Mouse (Mus musculus) kidney, postnatal 25 days (tissue): ENCODE measurements around the gene Apbb1.

ENCODE experiments used
- DNase-seq, 2 experiments: peaks; one replicate each; pipeline ENCODE4 v3.0.0; 2021; ENCODE audit warnings: mixed read lengths in 2 of 2

Apbb1 gene

DNA sequence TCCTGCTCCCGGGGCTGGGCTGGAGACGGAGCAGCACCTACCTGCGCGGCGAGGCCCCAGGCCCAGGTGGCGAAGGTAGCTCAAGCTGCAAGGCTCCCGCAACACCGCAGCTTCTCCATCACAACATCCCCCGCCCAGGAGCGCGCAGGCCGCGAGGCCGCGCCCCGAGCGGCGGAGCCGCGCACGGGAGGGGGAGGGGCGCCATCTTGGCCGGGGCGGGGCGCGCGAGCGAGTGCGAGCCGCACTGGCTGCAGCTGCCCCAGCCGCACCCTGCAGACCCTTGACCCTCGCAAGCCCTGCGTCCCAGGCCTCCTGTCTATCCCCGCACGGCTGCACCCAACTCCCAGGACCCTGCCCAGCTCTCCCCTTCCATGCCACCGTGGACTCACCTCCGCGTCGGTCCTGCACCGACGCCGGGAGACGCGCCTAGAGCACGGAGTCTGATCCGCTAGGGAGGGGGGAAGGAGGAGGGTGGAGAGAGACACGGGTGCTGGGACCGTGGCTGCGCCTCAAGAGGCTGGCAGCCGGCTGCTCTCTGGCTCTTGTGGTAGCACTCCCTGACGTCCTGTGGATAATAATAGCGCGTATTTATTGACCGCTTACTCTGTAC lies at the start of gene Apbb1:
Apbb1 (minus strand) TSS at position 560 of the 610 bp plus-strand sequence.
- DNase-seq = peak; percentile 73 to 82

DNA sequence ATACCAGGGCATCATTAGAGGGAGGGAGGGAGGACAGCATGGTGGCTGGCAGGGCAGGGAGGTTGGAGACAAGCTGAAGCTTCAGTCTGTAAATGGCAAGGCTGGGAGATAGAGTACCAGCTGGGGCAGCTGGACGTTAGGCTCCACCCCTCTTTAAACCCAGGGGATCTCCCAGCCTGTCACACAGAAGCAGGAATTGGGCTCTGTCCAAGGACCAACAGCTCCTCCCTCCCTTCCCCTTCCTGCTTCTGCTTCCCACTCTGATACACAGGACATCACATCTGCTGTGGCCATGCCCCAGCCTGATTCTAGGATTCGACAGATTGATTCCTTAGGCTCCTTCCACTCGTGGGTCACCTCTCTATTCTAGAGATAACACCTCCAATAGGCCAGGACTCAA lies 47.2 kb upstream of the Apbb1 start:
- peak; percentile 81 to 84 for DNase-seq

DNA sequence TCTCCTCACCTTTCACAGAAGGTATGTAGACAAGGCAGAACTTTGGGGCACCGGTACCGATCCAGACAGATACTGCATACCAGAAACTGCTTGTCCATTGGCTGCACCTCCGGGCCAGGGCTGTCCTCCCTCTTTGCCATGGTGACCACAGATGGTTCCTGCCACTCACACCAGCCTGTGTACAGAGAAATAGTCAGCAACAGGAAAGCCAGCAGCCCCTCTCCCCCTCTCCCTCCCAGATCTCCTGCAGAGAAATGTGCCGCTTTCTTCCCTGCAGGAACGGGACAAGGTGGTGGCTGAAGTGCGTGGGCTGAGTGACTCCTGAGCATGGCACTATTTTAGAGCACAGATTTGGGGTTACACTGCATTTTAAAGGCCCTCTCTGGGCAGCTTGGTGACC lies 43.9 kb upstream of the Apbb1 start:
- DNase-seq = no peak

DNA sequence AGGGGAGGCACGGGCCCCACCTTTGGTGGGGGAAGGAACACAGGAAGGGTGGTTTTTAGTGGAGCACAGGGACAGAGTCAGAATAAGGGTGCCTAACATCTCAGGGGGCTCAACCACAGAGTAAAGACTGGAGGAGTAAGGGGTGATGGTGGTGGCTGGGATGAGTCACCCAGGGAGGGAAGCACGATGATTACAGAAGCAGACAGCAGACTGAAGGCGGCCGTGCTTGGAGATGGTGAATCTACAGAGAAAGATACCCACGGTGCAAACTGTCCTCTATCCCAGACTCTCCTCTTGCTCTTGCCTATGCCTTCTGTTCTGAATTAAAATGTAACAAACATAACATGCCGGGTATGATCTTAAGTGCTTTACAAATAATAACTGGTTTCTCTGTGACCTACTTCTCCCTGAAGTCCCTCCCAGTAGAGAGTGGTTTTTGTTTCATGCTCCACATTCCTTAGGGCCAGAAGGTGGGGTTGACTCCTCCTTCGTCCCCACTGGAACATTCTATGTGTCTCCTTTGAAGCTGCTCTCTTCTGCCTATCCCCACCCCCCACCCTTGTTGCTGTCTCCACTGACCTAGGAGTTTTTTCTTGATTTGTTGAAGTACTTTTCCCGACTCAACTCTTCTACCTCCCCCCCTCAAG lies 40.3 kb upstream of the Apbb1 start:
- no peak for DNase-seq

DNA sequence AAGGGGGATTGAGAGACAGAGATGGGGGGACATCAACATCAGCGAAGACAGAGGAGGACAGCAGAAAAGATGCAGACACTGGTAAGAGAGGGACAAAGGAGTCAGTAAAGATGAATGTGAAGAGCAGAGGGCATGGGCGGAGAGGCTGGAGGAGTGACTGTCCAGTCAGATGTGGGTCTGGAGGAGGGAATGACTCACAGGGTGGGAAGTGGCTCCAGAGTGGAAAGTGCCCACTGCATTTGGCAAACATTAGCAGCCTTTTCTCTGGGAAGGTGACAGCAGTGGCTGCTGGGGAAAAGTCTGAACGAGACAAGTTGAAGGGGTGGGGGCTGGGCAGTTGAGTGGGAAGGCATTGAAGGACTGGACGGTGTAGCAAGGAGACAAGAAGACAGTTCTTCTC lies 39.6 kb upstream of the Apbb1 start:
- no peak for DNase-seq

DNA sequence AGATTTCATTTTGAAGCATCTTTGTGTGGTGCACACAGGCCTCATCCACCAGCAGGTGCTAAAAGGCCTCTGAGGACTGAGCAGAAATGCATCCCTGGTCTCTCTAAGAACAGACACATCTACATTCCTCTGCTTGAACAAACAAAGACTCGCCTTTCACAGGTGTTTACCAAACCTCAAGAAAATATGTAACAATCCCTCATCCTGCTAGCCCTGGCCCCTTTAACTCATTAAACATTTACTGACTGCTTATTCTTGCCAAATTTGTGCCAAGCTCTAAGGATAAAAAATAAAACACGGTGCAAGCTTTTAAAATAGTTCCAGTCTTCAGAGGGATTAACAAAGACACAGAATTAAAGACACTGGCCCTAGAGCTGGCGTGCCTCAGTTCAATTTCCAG lies 38.2 kb upstream of the Apbb1 start:
- DNase-seq = no peak

DNA sequence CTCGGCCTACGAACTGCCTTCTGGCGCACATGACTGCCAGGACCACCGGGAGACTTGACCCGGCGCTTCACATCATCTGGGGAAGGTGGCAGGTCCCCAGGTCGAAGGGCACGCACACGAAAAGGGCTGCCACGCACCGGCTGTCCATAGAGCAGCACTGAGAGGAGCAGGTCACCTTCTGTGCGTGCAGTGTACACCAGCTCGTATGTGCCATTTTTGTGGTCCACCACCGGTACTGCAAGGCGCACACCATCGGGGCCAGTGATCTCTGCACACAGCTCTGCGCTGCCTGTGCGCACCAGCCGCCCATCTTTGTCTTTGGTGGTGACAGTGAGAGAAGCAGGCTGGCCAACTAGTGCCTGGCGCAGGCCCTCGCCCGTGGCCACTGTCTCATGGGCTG lies 36.4 kb upstream of the Apbb1 start:
- no peak for DNase-seq

DNA sequence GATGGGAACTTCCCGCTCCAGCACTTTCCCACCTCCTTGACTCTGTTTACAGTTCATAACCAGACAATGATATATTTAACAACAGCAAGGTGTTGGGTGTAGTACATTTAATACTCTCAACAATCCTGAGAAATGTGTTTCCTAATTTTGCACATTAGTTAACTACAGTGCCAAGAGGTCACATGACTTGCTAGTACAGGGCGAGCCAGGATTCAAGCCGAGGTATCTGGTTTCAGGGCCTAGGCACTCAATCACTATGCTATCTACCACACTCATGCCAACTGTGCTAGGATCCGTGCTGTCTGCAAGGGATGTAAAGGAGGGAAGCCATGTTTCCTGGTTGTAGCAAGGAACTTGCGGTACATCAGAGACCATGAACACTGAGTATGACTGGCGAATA lies 35.1 kb upstream of the Apbb1 start:
- no peak for DNase-seq

DNA sequence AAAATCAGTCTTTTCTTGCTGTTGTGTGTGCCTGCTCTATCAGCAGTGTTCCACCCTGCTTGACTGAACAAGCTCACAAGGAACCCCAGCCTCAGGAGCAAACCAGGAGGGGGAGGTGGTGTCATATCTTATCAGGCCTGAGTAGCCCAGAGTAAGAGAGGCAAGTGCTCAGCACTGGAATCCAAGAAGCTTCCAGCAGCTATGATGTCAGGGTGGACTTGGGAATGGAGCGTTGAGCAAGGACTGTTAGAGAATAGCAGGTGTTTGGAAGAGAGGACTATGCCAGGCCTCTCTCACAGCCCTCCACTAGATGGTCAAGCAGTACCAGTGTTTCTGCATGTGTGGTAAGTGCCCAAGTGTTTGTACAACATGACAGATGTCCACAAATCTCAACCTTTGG lies 34.3 kb upstream of the Apbb1 start:
- DNase-seq = no peak

DNA sequence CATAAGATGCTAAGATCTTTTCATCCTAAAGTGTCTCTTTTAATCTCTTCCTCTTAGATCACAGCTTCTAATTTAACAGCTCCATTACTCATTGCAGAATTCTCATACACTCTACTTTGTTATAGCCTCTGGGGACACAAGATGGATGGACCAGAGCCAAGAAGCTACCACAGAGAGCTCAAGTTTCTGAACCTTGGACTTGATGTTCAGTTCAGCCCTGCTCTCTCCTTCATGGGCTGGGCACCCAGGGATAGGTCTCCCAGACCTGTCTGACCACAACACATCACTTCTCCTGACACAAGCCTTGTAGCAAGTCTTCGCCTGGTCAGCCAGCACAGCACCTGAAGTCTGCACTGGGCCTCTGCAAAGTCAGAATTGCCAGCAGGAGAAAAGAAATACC lies 32.9 kb upstream of the Apbb1 start:
- DNase-seq = peak; percentile 52 to 58

DNA sequence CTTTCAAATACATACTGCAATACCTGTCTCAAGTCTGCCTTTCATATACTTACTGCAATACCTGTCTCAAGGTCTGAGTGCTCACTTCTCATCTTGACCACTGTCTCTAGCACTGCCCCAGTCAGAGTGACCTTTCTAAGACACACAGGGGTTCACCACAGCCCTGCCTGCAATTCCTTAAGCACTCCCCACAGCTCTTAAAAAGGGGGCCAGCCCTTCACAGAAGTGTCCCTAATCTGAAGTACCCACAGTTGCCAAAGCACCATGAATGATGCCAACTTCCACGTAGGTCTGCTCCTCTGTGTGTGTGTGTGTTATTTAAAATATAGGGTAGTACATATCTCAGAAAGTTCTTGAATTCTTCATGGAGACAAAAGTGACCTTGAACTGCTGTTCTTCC lies 30.3 kb upstream of the Apbb1 start:
- DNase-seq = no peak

DNA sequence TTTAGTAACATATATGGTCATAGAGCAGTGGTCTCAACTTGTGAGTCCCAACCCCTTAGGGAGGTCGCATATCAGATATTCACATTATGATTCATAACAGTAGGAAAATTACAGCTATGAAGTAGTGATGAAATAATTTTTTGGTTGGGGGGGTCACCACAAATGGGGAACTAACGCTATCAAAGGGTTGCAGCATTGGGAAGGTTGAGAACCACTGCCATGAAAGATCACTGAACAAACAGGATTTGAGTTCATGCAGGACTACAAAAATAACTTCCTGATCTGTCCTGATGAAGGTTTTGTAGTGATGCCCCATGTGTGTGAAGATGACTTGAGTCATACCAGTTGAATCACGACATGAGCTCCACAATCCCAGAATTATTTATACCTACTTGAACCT lies 27.0 kb upstream of the Apbb1 start:
- no peak for DNase-seq

DNA sequence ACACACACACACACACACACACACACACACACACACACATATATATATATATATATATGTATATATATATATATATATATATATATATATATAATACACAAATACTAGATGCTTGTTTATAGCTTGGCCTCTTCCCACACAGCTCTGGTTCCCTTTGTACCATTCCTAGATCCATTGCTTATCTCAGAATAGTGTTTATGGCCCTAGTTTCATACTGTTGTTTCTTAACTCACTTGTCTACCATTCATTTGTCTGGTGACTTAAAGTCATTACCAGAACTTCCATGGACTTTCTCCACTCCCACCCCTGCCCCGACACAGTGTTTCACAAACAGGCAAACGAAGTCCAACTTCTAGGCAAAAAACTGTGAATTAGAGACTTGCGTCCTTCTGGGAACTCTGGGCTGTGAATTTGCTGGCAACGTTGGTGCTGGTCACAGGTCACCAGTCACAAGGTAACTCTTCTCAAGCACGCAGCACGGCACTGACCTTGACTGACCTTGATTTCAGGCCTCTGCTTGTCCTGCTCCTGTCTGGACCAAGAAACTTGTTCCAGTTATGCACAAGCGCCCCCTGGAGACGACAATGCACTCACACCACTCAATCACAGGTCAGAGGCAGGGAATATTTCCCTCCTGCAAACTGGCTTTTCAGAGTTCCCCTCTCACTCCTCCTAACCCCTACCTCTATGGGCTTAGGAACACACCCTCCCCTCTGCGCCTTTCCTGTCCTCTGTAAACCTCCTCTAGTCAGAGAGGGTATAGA lies 21.6 kb upstream of the Apbb1 start:
- DNase-seq = peak; percentile 95 to 96

DNA sequence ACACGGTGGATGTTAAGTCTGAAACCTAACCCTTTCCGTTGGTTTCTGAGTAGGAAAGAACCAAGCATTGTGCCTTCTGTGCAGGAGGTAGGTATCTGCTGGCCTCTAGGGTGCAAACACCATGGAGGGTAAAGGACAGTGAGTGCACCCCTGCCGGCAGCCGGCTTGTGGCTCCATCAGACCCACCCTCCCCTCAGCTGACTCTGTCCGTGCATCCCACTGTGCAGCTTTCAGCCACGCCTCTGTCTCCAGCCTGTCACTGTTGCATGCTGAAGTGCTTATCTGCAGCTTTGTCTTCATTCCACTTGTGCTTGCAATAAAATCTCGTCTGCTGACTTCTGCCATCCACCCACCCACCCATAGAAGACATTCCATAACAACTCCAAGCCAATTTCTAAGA lies 8.6 kb upstream of the Apbb1 start:
- no peak for DNase-seq

DNA sequence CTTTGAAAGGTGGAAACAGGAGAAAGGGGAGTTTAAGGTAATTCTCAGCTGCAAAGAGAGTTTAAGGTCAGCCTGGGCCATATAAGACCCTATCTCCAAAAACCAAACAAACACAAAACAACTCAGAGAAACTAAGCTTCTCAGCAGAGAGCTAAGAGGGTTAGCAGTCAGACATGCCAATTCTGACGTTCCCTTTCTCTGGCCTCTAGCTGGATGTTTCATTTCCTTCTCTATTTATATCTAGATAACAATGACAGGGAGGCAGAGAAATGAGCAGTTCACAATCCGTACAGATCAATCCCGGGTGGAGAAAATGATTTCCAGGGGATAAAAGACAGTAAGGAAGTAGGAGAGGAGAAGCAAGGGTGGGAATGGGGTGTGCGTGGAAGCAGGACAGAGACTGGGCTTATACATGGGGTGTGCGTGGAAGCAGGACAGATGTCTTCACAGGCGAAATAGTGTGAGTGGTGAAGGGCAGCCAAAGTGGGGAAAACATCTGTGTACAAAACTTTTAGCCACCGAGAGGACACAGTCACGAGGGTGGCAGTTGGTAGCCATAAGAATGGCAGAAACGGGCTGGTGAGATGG lies 7.0 kb upstream of the Apbb1 start:
- no peak for DNase-seq

DNA sequence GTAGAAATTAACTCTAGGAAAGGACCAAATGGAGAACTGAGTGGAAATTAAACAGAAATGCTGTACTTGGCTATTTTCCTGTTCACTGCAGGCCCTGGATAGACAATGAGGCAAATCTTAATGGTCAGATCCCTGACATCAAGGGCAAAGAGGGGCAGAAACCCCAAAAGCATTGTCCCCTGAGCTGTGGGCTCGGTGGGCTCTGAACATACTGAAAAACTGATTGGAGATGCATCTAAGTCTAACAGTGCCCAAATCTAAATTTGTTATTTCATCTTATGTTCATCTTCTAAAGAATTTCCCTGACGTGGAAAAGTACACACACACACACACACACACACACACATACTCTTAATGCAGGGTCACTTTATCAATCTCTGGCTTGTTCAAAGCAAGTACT lies 506 bp upstream of the Apbb1 start:
- DNase-seq = no peak

DNA sequence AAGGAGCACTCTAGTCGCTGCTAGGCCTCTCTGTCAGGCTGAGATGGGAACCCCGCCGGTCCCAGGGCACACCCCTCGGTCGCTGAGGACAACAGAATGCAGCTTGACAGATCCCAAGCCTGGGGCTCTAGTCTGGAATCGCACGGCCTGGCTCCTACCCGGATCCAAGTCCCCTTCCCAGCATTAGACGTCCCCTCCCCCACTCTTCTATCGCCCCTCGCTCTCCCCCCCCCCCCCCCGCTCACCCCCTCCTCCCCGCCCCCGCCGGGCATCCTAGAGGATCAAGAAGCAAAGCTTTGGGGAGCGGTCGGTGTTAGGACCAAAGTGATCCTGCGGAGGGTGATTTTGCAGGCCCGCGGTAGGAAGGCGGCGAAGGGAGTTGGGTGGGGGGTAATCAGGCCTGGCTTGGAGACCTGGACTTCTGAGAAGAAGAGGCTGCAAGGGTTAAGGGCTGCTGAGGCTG lies 795 bp downstream of the Apbb1 start:
- DNase-seq = peak in 1 of 2 experiments; percentile 9

DNA sequence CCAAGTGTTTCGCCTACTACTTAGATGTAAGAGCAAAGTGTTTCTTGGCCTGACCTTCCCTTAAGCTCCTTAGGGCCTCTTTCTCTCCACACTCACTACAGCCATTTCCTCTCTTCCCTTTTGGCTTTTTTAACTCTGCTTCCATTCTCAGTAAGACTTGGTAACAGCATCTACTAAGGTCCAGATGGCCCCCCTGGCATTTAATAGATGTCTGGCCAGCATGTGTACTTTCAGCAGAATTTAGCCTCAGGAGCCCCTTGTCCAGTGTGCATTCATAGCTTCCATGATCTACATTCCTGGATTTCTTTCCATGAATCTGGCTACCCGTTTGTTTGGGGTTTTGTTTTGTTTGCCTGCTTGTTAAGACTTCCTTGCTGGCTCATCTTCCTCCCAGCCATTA lies 3.0 kb downstream of the Apbb1 start:
- no peak for DNase-seq

DNA sequence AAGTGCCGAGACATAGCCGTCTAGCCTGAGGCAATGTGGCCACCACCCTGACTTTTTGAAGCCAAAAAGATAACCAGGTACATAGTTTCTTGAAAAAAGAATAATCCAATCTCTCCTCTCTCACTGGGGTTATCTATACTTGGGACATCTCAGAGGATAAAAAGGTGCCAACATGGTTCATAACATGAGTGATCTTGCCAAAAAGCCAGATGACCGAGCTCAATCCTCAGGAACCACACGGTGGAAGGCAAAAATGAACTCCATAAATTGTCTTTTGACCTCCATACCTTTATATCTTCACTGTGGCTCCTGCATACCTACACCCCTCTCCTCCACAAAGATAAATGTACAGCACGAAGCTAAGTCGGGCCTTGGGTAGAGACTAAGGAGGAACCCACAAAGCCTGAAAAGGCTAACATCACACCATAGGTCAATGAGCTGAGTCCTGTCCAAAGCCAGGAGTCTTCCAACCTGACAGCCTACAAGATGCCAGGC lies 4.0 kb downstream of the Apbb1 start:
- no peak for DNase-seq

DNA sequence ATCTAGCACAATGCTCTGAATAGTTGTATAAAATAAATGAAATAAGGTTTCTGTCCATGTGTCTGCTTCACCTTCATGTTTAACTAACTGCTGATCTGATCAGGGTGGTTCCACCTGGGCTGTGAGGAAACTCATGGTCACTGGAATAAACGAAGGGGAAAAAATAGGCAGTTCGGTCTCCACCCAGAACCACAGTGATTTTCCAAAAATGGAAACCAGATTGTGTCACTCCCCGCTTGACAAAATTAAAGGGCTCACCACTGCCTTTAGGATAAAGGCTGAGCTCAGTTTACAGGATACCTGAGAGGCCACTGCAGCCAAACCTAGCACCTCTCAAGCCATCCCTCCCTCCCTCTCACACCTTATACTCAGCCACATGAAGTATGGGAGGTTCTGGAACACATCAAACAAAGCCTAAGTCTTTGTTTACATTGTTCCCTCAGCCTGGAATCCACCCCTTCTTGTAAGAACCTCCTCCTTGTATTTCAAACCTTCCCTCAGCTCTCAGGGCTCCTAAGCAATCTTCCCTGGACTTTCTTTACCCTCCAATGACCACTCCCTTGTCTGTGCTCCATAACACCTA lies 5.2 kb downstream of the Apbb1 start:
- no peak for DNase-seq

DNA sequence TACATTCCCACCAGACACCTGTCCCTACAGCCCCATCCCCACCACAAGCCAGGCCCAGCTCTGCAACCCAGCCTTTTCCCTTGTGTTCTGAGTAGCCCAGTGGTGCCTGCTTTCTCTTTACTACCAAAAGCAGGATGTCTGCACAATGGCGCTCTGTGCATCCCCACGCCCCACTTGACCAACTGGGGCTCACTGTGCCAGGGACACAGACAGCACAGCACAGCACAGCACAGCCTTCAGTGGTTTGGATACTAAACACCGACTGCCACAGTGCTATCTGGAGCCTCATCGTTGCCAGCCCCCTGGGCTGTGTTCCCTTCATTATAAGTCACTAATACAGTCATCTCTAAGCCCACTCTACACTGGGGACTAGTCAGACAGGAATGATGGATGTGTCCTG lies 6.9 kb downstream of the Apbb1 start:
- no peak for DNase-seq

DNA sequence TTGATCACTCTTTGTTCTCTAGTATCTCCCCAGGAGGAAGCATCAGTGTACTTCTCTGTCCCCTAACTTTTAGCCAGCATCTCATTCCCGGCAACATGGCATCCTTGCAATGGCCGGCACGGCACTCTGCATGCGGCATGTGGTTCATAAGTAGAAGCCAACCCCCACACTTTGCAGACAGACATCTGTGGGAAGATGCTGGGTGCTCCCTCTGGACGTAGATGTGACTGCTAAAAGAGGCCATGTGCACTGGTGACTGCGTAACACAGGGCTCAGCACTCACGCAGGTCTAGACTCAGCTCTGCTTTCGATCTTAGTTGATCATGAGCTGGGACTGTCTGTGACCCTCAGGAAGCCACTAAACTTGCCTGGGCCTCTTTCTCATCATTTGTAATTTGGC lies 8.5 kb downstream of the Apbb1 start:
- no peak for DNase-seq

DNA sequence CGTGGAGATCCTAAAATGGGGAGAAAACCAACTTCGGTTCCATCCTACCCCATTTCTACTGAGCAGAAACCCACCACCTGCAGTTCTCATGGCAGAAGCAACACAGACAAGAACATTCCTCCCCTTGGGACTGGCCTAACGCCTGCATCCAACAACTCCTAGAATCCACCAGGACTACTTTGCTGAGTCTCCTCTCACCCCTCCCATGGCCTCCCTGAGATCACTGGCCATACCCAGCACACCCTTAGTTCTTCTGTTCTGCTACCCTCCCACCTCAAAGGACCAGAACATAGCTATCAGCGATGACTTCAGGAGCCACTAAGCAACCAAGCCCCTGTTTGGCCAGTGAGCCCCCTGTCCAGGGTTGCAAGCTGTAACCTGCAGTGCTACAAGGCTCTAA lies 10.7 kb downstream of the Apbb1 start:
- no peak for DNase-seq
